Mouse (Mus musculus): Measurements from ENCODE around the gene Art3. TPM values are rescaled to one million over a fixed set of nuclear protein-coding genes. Genes with fewer than 3 reads are reported as not detected.
A peak's percentile ranks its signal among the peaks of the same experiment; 100 is the strongest.

The Art3 gene
- polyA plus RNA-seq, 2 experiments: 1.1 to 1.7 TPM

GRCm38 (mm10) chr5:92383747-92384146 lies 52.1 kb downstream of the Art3 start:
- TF ChIP-seq CTCF (IDR thresholded peaks at IDR 0.05; ENCODE audit: low read depth): no peak
- Histone ChIP-seq H3K9me3 (ENCODE audit: control insufficient read depth, low read length) (no peaks in the 10 kb centered on the region), H3K4me3 (ENCODE audit: insufficient read depth in 1 of 2, low read depth in 2 of 2, low read length in 2 of 2) (no peak overlapping the region), H3K4me2 (ENCODE audit: low read depth) (no peak overlapping the region), H3K9ac (replicated peaks) (no peak overlapping the region), H3K27me3 (ENCODE audit: control insufficient read depth, insufficient read depth, low read length) (peaks cover under 1% of the 10 kb centered on the region; the same call in 1 of the 2 replicates), H3K4me1 (replicated peaks; ENCODE audit: control insufficient read depth in 2 of 2, insufficient read depth in 2 of 2, low read length in 1 of 2) (peaks cover 0 to 3% of the 10 kb centered on the region in 2 experiments; a peak in 1 of 4 replicates), H3K36me3 (replicated peaks; ENCODE audit: control insufficient read depth, insufficient read depth, low read depth) (no peaks in the 10 kb centered on the region), H3K27ac (no peak overlapping the region)
- 69% methylated on average over 7 of the region's 7 CpGs for whole genome bisulfite sequencing (ENCODE audit: insufficient replicate concordance)
- DNase-seq (ENCODE audit: low read depth in 3 of 3, low spot score in 3 of 3) (no peak), ATAC-seq (ENCODE audit: insufficient read depth) (no peak)

GRCm38 (mm10) chr5:92384855-92385254 lies 53.2 kb downstream of the Art3 start:
- no peak overlapping the region for H3K27ac ChIP-seq
- H3K36me3 ChIP-seq (replicated peaks; ENCODE audit: control insufficient read depth, insufficient read depth, low read depth): no peaks in the 10 kb centered on the region
- H3K4me1 ChIP-seq (replicated peaks; ENCODE audit: control insufficient read depth in 2 of 2, insufficient read depth in 2 of 2, low read length in 1 of 2): peaks cover 0 to 3% of the 10 kb centered on the region in 2 experiments; a peak in 1 of 4 replicates
- H3K4me3 ChIP-seq (ENCODE audit: insufficient read depth in 1 of 2, low read depth in 2 of 2, low read length in 2 of 2): no peak overlapping the region
- H3K9me3 ChIP-seq (ENCODE audit: control insufficient read depth, low read length): no peaks in the 10 kb centered on the region
- WGBS (ENCODE audit: insufficient replicate concordance): 35% methylated on average over 7 of the region's 7 CpGs
- H3K27me3 ChIP-seq (ENCODE audit: control insufficient read depth, insufficient read depth, low read length): peaks cover 3% of the 10 kb centered on the region; the same call in 1 of the 2 replicates
- H3K4me2 ChIP-seq (ENCODE audit: low read depth): no peak overlapping the region
- peak; percentile 85 for TF ChIP-seq CTCF (IDR thresholded peaks at IDR 0.05; ENCODE audit: low read depth)
- no peak for TF ChIP-seq EP300 (IDR thresholded peaks at IDR 0.05; ENCODE audit: low read depth)
- no peak overlapping the region for H3K9ac ChIP-seq (replicated peaks)
- ATAC-seq (ENCODE audit: insufficient read depth) (no peak), DNase-seq (ENCODE audit: low read depth in 3 of 3, low spot score in 3 of 3) (no peak)

GRCm38 (mm10) chr5:92386102-92386501 lies 54.5 kb downstream of the Art3 start:
- DNase-seq (ENCODE audit: low read depth in 3 of 3, low spot score in 3 of 3) (no peak), ATAC-seq (ENCODE audit: insufficient read depth) (no peak)
- H3K4me3 ChIP-seq (ENCODE audit: insufficient read depth in 1 of 2, low read depth in 2 of 2, low read length in 2 of 2): no peak overlapping the region
- TF ChIP-seq EP300 (IDR thresholded peaks at IDR 0.05; ENCODE audit: low read depth) (no peak), CTCF (IDR thresholded peaks at IDR 0.05; ENCODE audit: low read depth) (no peak)
- H3K36me3 ChIP-seq (replicated peaks; ENCODE audit: control insufficient read depth, insufficient read depth, low read depth): no peaks in the 10 kb centered on the region
- 59% methylated on average over 5 of the region's 5 CpGs for WGBS (ENCODE audit: insufficient replicate concordance)
- peaks cover 5% of the 10 kb centered on the region for H3K27me3 ChIP-seq (ENCODE audit: control insufficient read depth, insufficient read depth, low read length)
- H3K27ac ChIP-seq: no peak overlapping the region
- peaks cover 0 to 3% of the 10 kb centered on the region in 2 experiments; a peak in 1 of 4 replicates for H3K4me1 ChIP-seq (replicated peaks; ENCODE audit: control insufficient read depth in 2 of 2, insufficient read depth in 2 of 2, low read length in 1 of 2)
- H3K9ac ChIP-seq (replicated peaks): no peak overlapping the region
- no peaks in the 10 kb centered on the region for H3K9me3 ChIP-seq (ENCODE audit: control insufficient read depth, low read length)
- H3K4me2 ChIP-seq (ENCODE audit: low read depth): no peak overlapping the region

GRCm38 (mm10) chr5:92386643-92387042 lies 55.0 kb downstream of the Art3 start:
- ATAC-seq (ENCODE audit: insufficient read depth) (no peak), DNase-seq (ENCODE audit: low read depth in 3 of 3, low spot score in 3 of 3) (no peak)
- no peaks in the 10 kb centered on the region for H3K36me3 ChIP-seq (replicated peaks; ENCODE audit: control insufficient read depth, insufficient read depth, low read depth)
- H3K27ac ChIP-seq: no peak overlapping the region
- H3K4me1 ChIP-seq (replicated peaks; ENCODE audit: control insufficient read depth in 2 of 2, insufficient read depth in 2 of 2, low read length in 1 of 2): peaks cover 0 to 3% of the 10 kb centered on the region in 2 experiments; a peak in 1 of 4 replicates
- H3K9ac ChIP-seq (replicated peaks): no peak overlapping the region
- H3K27me3 ChIP-seq (ENCODE audit: control insufficient read depth, insufficient read depth, low read length): peaks cover 11% of the 10 kb centered on the region
- TF ChIP-seq EP300 (IDR thresholded peaks at IDR 0.05; ENCODE audit: low read depth): no peak
- no peak for TF ChIP-seq CTCF (IDR thresholded peaks at IDR 0.05; ENCODE audit: low read depth)
- WGBS (ENCODE audit: insufficient replicate concordance): 22% methylated on average over 6 of the region's 6 CpGs
- H3K4me3 ChIP-seq (ENCODE audit: insufficient read depth in 1 of 2, low read depth in 2 of 2, low read length in 2 of 2): no peak overlapping the region
- no peaks in the 10 kb centered on the region for H3K9me3 ChIP-seq (ENCODE audit: control insufficient read depth, low read length)
- H3K4me2 ChIP-seq (ENCODE audit: low read depth): no peak overlapping the region

GRCm38 (mm10) chr5:92387433-92387832 lies 55.8 kb downstream of the Art3 start:
- no peak for DNase-seq (ENCODE audit: low read depth in 3 of 3, low spot score in 3 of 3)
- H3K4me2 ChIP-seq (ENCODE audit: low read depth): no peak overlapping the region
- no peaks in the 10 kb centered on the region for H3K9me3 ChIP-seq (ENCODE audit: control insufficient read depth, low read length)
- ATAC-seq (ENCODE audit: insufficient read depth): no peak
- H3K27ac ChIP-seq: no peak overlapping the region
- H3K9ac ChIP-seq (replicated peaks): no peak overlapping the region
- TF ChIP-seq CTCF (IDR thresholded peaks at IDR 0.05; ENCODE audit: low read depth): no peak
- TF ChIP-seq EP300 (IDR thresholded peaks at IDR 0.05; ENCODE audit: low read depth): no peak
- WGBS (ENCODE audit: insufficient replicate concordance): 61% methylated on average over 11 of the region's 11 CpGs
- H3K27me3 ChIP-seq (ENCODE audit: control insufficient read depth, insufficient read depth, low read length): peaks cover 19% of the 10 kb centered on the region
- H3K4me1 ChIP-seq (replicated peaks; ENCODE audit: control insufficient read depth in 2 of 2, insufficient read depth in 2 of 2, low read length in 1 of 2): peaks cover 0 to 6% of the 10 kb centered on the region in 2 experiments; a peak in 2 of 4 replicates
- no peak overlapping the region for H3K4me3 ChIP-seq (ENCODE audit: insufficient read depth in 1 of 2, low read depth in 2 of 2, low read length in 2 of 2)
- H3K36me3 ChIP-seq (replicated peaks; ENCODE audit: control insufficient read depth, insufficient read depth, low read depth): no peaks in the 10 kb centered on the region

All from liver, embryonic 14.5 days (tissue).